In genomic region chr4:80910481-80910870, GRCm38 (mm10) we compare ENCODE assay signal across 8 mouse cellular contexts. TPM values are rescaled to one million over a fixed set of nuclear protein-coding genes. Genes with fewer than 3 reads are reported as not detected.
A peak's percentile ranks its signal among the peaks of the same experiment; 100 is the strongest.
DNase-seq lines count a peak whose midpoint lies in the region; ATAC-seq and TF ChIP-seq lines count a peak whose summit lies in the region.

Gene Lurap1l (plus strand): TSS chr4:80910646.

- peak within 1 kb of the TSS; percentile 64 for H3K4me3 ChIP-seq in hindbrain, embryonic 15.5 days
- peak within 1 kb of the TSS; percentile 82 for H3K4me3 ChIP-seq in left cerebral cortex, adult 2 months

- peak; percentile 14 for DNase-seq in WW6 (ENCODE audit: low read depth, low spot score)
- DNase-seq in cerebellum, postnatal 10 days: peak; percentile 67 to 68
- peak; percentile 51 to 62 for DNase-seq in frontal cortex, postnatal 36 days (ENCODE audit: low spot score in 2 of 2)
- DNase-seq in left cerebral cortex, adult 2 months (ENCODE audit: extremely low spot score in 1 of 2, low spot score in 2 of 2): peak; percentile 35 to 60
- peak; percentile 59 to 62 for DNase-seq in lung, postnatal 4 days
- DNase-seq in skeletal muscle tissue, adult 2 months (ENCODE audit: low read depth, low spot score): peak; percentile 37
- no peak for DNase-seq in thymus, postnatal 14 days

- no peaks in the 10 kb centered on the region for H3K36me3 ChIP-seq in hindbrain, embryonic 15.5 days

- ATAC-seq in hindbrain, embryonic 15.5 days (ENCODE audit: low FRiP score, low read depth): peak; percentile 9; the same call in 1 of the 2 replicates

- no peak for TF ChIP-seq CTCF in left cerebral cortex, adult 2 months (IDR thresholded peaks at IDR 0.05)

- peak within 1 kb of the TSS; percentile 91 for H3K27ac ChIP-seq in hindbrain, embryonic 15.5 days (replicated peaks)
- H3K27ac ChIP-seq in left cerebral cortex, adult 2 months: peak within 1 kb of the TSS; percentile 95

- peak within 1 kb of the TSS; percentile 64 for H3K4me2 ChIP-seq in hindbrain, embryonic 15.5 days

- 1% methylated on average over 10 of the region's 10 CpGs for WGBS in hindbrain, embryonic 15.5 days

- intact Hi-C loops in left cerebral cortex, adult 2 months (cut with DNase I): no loop called here

- no peaks in the 10 kb centered on the region for H3K9me3 ChIP-seq in hindbrain, embryonic 15.5 days

- H3K4me1 ChIP-seq in hindbrain, embryonic 15.5 days (replicated peaks): peaks cover 11% of the 10 kb centered on the region; the same call in 1 of the 2 replicates

- H3K27me3 ChIP-seq in hindbrain, embryonic 15.5 days: no peaks in the 10 kb centered on the region

- peak within 1 kb of the TSS; percentile 70 for H3K9ac ChIP-seq in hindbrain, embryonic 15.5 days

RNA-seq across cellular contexts. Expression of gene Lurap1l, which starts in this region (rescaled TPM):
- polyA plus RNA-seq in hindbrain, embryonic 15.5 days (2015; fragmentation: Nextera tagmentation; extraction: Ambion mirVana): 9.3 and 10.0 TPM in 2 replicates
- 10 to 100 TPM; 10.1 to 11.0 TPM for total RNA-seq in left cerebral cortex, adult 2 months (2021)
